In genomic region chr14:47240600-47240999, GRCm38 (mm10) we compare ENCODE assay signal across 13 mouse cellular contexts. TPM values are rescaled to one million over a fixed set of nuclear protein-coding genes. Genes with fewer than 3 reads are reported as not detected.
DNase-seq lines count a peak whose midpoint lies in the region; ATAC-seq lines count a peak whose summit lies in the region.
"Had no signal": no experiment of that assay in that cellular context is flagged by ENCODE, and none has a peak within 500 bp of the region (broad histone marks: within the 10 kb centered on the region; RNA-seq: fewer than 3 reads in every experiment).

No protein-coding gene starts in this region.

- WGBS in heart, embryonic 11.5 days (ENCODE audit: insufficient replicate concordance): 31% methylated on average over 1 of the region's 1 CpGs
- WGBS in intestine, embryonic 16.5 days: 69% methylated on average over 1 of the region's 1 CpGs
- 88% methylated on average over 1 of the region's 1 CpGs for WGBS in embryonic facial prominence, embryonic 10.5 days

- no peak for DNase-seq in heart, postnatal 4 days
- peak; percentile 89 for DNase-seq in MEL-GATA-1-ER (ENCODE audit: extremely low read depth, low read depth)
- DNase-seq in right cerebral cortex, postnatal 25 days: no peak
- DNase-seq in embryonic facial prominence, embryonic 10.5 days (ENCODE audit: low spot score): no peak
- DNase-seq in thymus, adult 18-20 months: no peak
- DNase-seq: kidney, adult 8-10 months; lung, embryonic 14.5 days; thymus, postnatal 14 days had no signal

- H3K4me2 ChIP-seq in heart, embryonic 11.5 days: no peak overlapping the region
- H3K4me2 ChIP-seq in intestine, embryonic 16.5 days (ENCODE audit: low read depth, low read length): no peak overlapping the region
- H3K4me2 ChIP-seq: hindbrain, embryonic 13.5 days; lung, embryonic 14.5 days had no signal

- peaks cover 11% of the 10 kb centered on the region for H3K4me1 ChIP-seq in heart, embryonic 11.5 days (ENCODE audit: control insufficient read depth, insufficient read depth, low read length)
- H3K4me1 ChIP-seq in intestine, embryonic 16.5 days (ENCODE audit: control insufficient read depth, insufficient read depth, low read length): no peaks in the 10 kb centered on the region
- no peaks in the 10 kb centered on the region for H3K4me1 ChIP-seq in embryonic facial prominence, embryonic 10.5 days
- H3K4me1 ChIP-seq: hindbrain, embryonic 13.5 days had no signal

- H3K27me3 ChIP-seq in heart, embryonic 11.5 days (ENCODE audit: control insufficient read depth, insufficient read depth, low read length): no peaks in the 10 kb centered on the region; the same call in 1 of the 2 replicates
- no peaks in the 10 kb centered on the region for H3K27me3 ChIP-seq in intestine, embryonic 16.5 days (replicated peaks; ENCODE audit: control insufficient read depth, insufficient read depth, low read length)
- H3K27me3 ChIP-seq in embryonic facial prominence, embryonic 10.5 days (replicated peaks; ENCODE audit: low read depth, poor library complexity, severe bottlenecking): no peaks in the 10 kb centered on the region
- H3K27me3 ChIP-seq: hindbrain, embryonic 13.5 days had no signal

- peaks cover 13% of the 10 kb centered on the region for H3K36me3 ChIP-seq in heart, embryonic 11.5 days (ENCODE audit: control insufficient read depth, insufficient read depth, low read length)
- no peaks in the 10 kb centered on the region; the same call in 1 of the 2 replicates for H3K36me3 ChIP-seq in intestine, embryonic 16.5 days (ENCODE audit: control insufficient read depth, insufficient read depth, low read length)
- H3K36me3 ChIP-seq in embryonic facial prominence, embryonic 10.5 days (replicated peaks): peaks cover 60% of the 10 kb centered on the region

- H3K9ac ChIP-seq in heart, embryonic 11.5 days (ENCODE audit: low read depth, low read length): no peak overlapping the region
- H3K9ac ChIP-seq in intestine, embryonic 16.5 days (ENCODE audit: low read depth, low read length): no peak overlapping the region
- H3K9ac ChIP-seq: hindbrain, embryonic 13.5 days; lung, embryonic 14.5 days had no signal

- H3K9me3 ChIP-seq in heart, embryonic 11.5 days (replicated peaks; ENCODE audit: control insufficient read depth, low read length): peaks cover 6% of the 10 kb centered on the region; the same call in 1 of the 2 replicates
- H3K9me3 ChIP-seq in intestine, embryonic 16.5 days (ENCODE audit: control insufficient read depth, low read length): 0 out of 2 replicates have a peak, but pooled peaks cover 4% of the 10 kb centered on the region
- no peaks in the 10 kb centered on the region for H3K9me3 ChIP-seq in embryonic facial prominence, embryonic 10.5 days

- peak overlapping the region; percentile 73 for H3K27ac ChIP-seq in heart, embryonic 11.5 days (ENCODE audit: low read depth, low read length)
- no peak overlapping the region for H3K27ac ChIP-seq in intestine, embryonic 16.5 days (ENCODE audit: low read length)
- no peak overlapping the region for H3K27ac ChIP-seq in embryonic facial prominence, embryonic 10.5 days (replicated peaks)
- H3K27ac ChIP-seq: hindbrain, embryonic 13.5 days had no signal

- peak; percentile 95 for ATAC-seq in heart, embryonic 11.5 days (replicated peaks; ENCODE audit: insufficient number of reproducible peaks, low FRiP score, low TSS enrichment)
- peak; percentile 85 for ATAC-seq in intestine, embryonic 16.5 days
- ATAC-seq in megakaryocyte-erythroid progenitor cell, adult 5-6 weeks (replicated peaks; ENCODE audit: low FRiP score, low TSS enrichment, poor library complexity, severe bottlenecking): peak; percentile 100
- ATAC-seq: activated CD4-positive, CD25-positive, alpha-beta regulatory T cell, adult 4 months had no signal

- no peak overlapping the region for H3K4me3 ChIP-seq in heart, embryonic 11.5 days (ENCODE audit: low read depth, low read length)
- H3K4me3 ChIP-seq in intestine, embryonic 16.5 days (ENCODE audit: low read length): no peak overlapping the region
- no peak overlapping the region for H3K4me3 ChIP-seq in embryonic facial prominence, embryonic 10.5 days
- H3K4me3 ChIP-seq: hindbrain, embryonic 13.5 days had no signal

RNA-seq across cellular contexts. Expression of gene Wdhd1, which starts 36.1 kb away (rescaled TPM):
- 22.1 and 25.8 TPM in 2 replicates for polyA plus RNA-seq in heart, embryonic 11.5 days (2014; fragmentation: Nextera tagmentation; extraction: Ambion mirVana)
- 10 to 100 TPM; 11.4 to 13.1 TPM for total RNA-seq in heart, postnatal 4 days (2021)
- polyA plus RNA-seq in intestine, embryonic 16.5 days (2015; fragmentation: Nextera tagmentation; extraction: Ambion mirVana): 19.1 and 20.8 TPM in 2 replicates
- total RNA-seq in megakaryocyte-erythroid progenitor cell, adult 5-6 weeks (2014; fragmentation: Nextera tagmentation): 89.1 and 89.8 TPM in 2 replicates
- total RNA-seq in megakaryocyte-erythroid progenitor cell, adult 5-6 weeks (2017): 121 and 169 TPM in 2 replicates
- 61.3 and 61.5 TPM in 2 replicates for polyA plus RNA-seq in embryonic facial prominence, embryonic 10.5 days (2016; fragmentation: Nextera tagmentation; extraction: Ambion mirVana)

RNA-seq across cellular contexts. Expression of gene Socs4, which starts 36.1 kb away (rescaled TPM):
- polyA plus RNA-seq in heart, embryonic 11.5 days (2014; fragmentation: Nextera tagmentation; extraction: Ambion mirVana): 3.0 and 3.9 TPM in 2 replicates
- total RNA-seq in heart, postnatal 4 days (2021): 10 to 100 TPM; 17.6 to 18.2 TPM
- polyA plus RNA-seq in intestine, embryonic 16.5 days (2015; fragmentation: Nextera tagmentation; extraction: Ambion mirVana): 2.9 and 3.5 TPM in 2 replicates
- 26.8 and 39.5 TPM in 2 replicates for total RNA-seq in megakaryocyte-erythroid progenitor cell, adult 5-6 weeks (2014; fragmentation: Nextera tagmentation)
- total RNA-seq in megakaryocyte-erythroid progenitor cell, adult 5-6 weeks (2017): 20.5 and 25.6 TPM in 2 replicates
- 4.2 and 5.6 TPM in 2 replicates for polyA plus RNA-seq in embryonic facial prominence, embryonic 10.5 days (2016; fragmentation: Nextera tagmentation; extraction: Ambion mirVana)

RNA-seq across cellular contexts. Expression of gene Gch1, which starts 51.4 kb away (rescaled TPM):
- 6.7 and 7.5 TPM in 2 replicates for polyA plus RNA-seq in heart, embryonic 11.5 days (2014; fragmentation: Nextera tagmentation; extraction: Ambion mirVana)
- total RNA-seq in heart, postnatal 4 days (2021): 1 to 10 TPM; 7.4 TPM
- 11.1 and 13.3 TPM in 2 replicates for polyA plus RNA-seq in intestine, embryonic 16.5 days (2015; fragmentation: Nextera tagmentation; extraction: Ambion mirVana)
- 1.9 and 4.1 TPM in 2 replicates for total RNA-seq in megakaryocyte-erythroid progenitor cell, adult 5-6 weeks (2014; fragmentation: Nextera tagmentation)
- total RNA-seq in megakaryocyte-erythroid progenitor cell, adult 5-6 weeks (2017): 2.6 and 3.5 TPM in 2 replicates
- polyA plus RNA-seq in embryonic facial prominence, embryonic 10.5 days (2016; fragmentation: Nextera tagmentation; extraction: Ambion mirVana): 0.57 and 1.1 TPM in 2 replicates

RNA-seq across cellular contexts. Expression of gene Mapk1ip1l, which starts 57.5 kb away (rescaled TPM):
- 65.1 and 70.4 TPM in 2 replicates for polyA plus RNA-seq in heart, embryonic 11.5 days (2014; fragmentation: Nextera tagmentation; extraction: Ambion mirVana)
- total RNA-seq in heart, postnatal 4 days (2021): 10 to 100 TPM; 68.9 to 73.5 TPM
- polyA plus RNA-seq in intestine, embryonic 16.5 days (2015; fragmentation: Nextera tagmentation; extraction: Ambion mirVana): 57.9 and 59.9 TPM in 2 replicates
- total RNA-seq in megakaryocyte-erythroid progenitor cell, adult 5-6 weeks (2014; fragmentation: Nextera tagmentation): 82.4 and 115 TPM in 2 replicates
- total RNA-seq in megakaryocyte-erythroid progenitor cell, adult 5-6 weeks (2017): 46.1 and 59.3 TPM in 2 replicates
- 135 and 137 TPM in 2 replicates for polyA plus RNA-seq in embryonic facial prominence, embryonic 10.5 days (2016; fragmentation: Nextera tagmentation; extraction: Ambion mirVana)
